Mouse (Mus musculus): Measurements from ENCODE around the gene Gm3099. TPM values are rescaled to one million over a fixed set of nuclear protein-coding genes. Genes with fewer than 3 reads are reported as not detected.
"Not testable (repeated sequence)": the region's sequence is repeated elsewhere in the genome, so short reads cannot be mapped to it uniquely, and the experiment has no call there.

The Gm3099 gene
- total RNA-seq (2015): not detected in 2 replicates
- total RNA-seq (2017): not detected in 2 replicates

GRCm38 (mm10) chr14:3998094-3998493, at the start of gene Gm3099:
TSS of gene Gm3099 (plus strand) at chr14:3998394.
- not testable (repeated sequence) for ATAC-seq (ENCODE audit: poor library complexity, severe bottlenecking)

GRCm38 (mm10) chr14:3963247-3963646, 34.9 kb upstream of the Gm3099 start, which contains the start of gene Gm3095:
TSS of gene Gm3095 (plus strand) at chr14:3963547.
- not testable (repeated sequence) for ATAC-seq (ENCODE audit: poor library complexity, severe bottlenecking)

- ATAC-seq (ENCODE audit: poor library complexity, severe bottlenecking): not testable (repeated sequence)
Observed at GRCm38 (mm10) chr14:4023641-4024040, 25.4 kb downstream of the Gm3099 start, which contains the start of gene Gm5796. TSS of gene Gm5796 (plus strand) at chr14:4023941.

Other genes starting within 250 kb of the Gm3099 start
- gene Gm3002, start 188.3 kb upstream of the Gm3099 start, total RNA-seq (2015): not detected in 2 replicates
- not detected in 2 replicates for gene Gm3002, start 188.3 kb upstream of the Gm3099 start, total RNA-seq (2017)
- 0.11 TPM in 1 of 2 replicates, not detected in the other for gene Gm3033, start 152.1 kb upstream of the Gm3099 start, total RNA-seq (2015)
- not detected in 2 replicates for gene Gm3033, start 152.1 kb upstream of the Gm3099 start, total RNA-seq (2017)
- gene Gm2916, start 114.2 kb upstream of the Gm3099 start, total RNA-seq (2015): not detected in 2 replicates
- gene Gm2916, start 114.2 kb upstream of the Gm3099 start, total RNA-seq (2017): not detected in 2 replicates
- gene Gm3029, start 66.6 kb upstream of the Gm3099 start, total RNA-seq (2015): not detected in 2 replicates
- gene Gm3029, start 66.6 kb upstream of the Gm3099 start, total RNA-seq (2017): not detected in 2 replicates
- gene Gm3095, start 34.8 kb upstream of the Gm3099 start, total RNA-seq (2015): not detected in 2 replicates
- gene Gm3095, start 34.8 kb upstream of the Gm3099 start, total RNA-seq (2017): not detected in 2 replicates
- not detected in 2 replicates for gene Gm5796, start 25.5 kb downstream of the Gm3099 start, total RNA-seq (2015)
- gene Gm5796, start 25.5 kb downstream of the Gm3099 start, total RNA-seq (2017): not detected in 2 replicates
- gene Gm3115, start 85.7 kb downstream of the Gm3099 start, total RNA-seq (2015): not detected in 2 replicates
- gene Gm3115, start 85.7 kb downstream of the Gm3099 start, total RNA-seq (2017): not detected in 2 replicates
- not detected in 2 replicates for gene Gm8108, start 112.1 kb downstream of the Gm3099 start, total RNA-seq (2015)
- gene Gm8108, start 112.1 kb downstream of the Gm3099 start, total RNA-seq (2017): not detected in 2 replicates
- gene Gm3127, start 166.6 kb downstream of the Gm3099 start, total RNA-seq (2015): not detected in 2 replicates
- gene Gm3127, start 166.6 kb downstream of the Gm3099 start, total RNA-seq (2017): not detected in 2 replicates
- gene Gm2974, start 184.2 kb downstream of the Gm3099 start, total RNA-seq (2015): not detected in 2 replicates
- not detected in 2 replicates for gene Gm2974, start 184.2 kb downstream of the Gm3099 start, total RNA-seq (2017)

Data from megakaryocyte, adult 5-6 weeks (primary cell).